Mouse (Mus musculus) neural tube, embryonic 15.5 days (tissue): ENCODE measurements around the gene AU021092. TPM values are rescaled to one million over a fixed set of nuclear protein-coding genes. Genes with fewer than 3 reads are reported as not detected.

Source experiments
- ATAC-seq: fragments of 200-750 bp; cut with Nextera tagmentation; 2 replicates; pipeline ENCODE4 v1.8.0; 2017; ENCODE audit warnings: mild to moderate bottlenecking, moderate TSS enrichment, moderate library complexity; ENCODE audit not compliant: low FRiP score
- H3K27ac ChIP-seq: fragments of 300-500 bp; sonication (generic); replicated peaks from 2 replicates; pipeline ENCODE4 v1.5.1; 2015; ENCODE audit warnings: mild to moderate bottlenecking, inconsistent platforms
- H3K27me3 ChIP-seq: fragments of 300-500 bp; sonication (generic); replicated peaks from 2 replicates; pipeline ENCODE4 v1.6.1; 2015; ENCODE audit warnings: inconsistent platforms
- H3K36me3 ChIP-seq: fragments of 300-500 bp; sonication (generic); 2 replicates; pipeline ENCODE4 v1.6.1; 2015; ENCODE audit warnings: inconsistent platforms
- H3K4me1 ChIP-seq: fragments of 300-500 bp; sonication (generic); 2 replicates; pipeline ENCODE4 v1.6.1; 2015; ENCODE audit warnings: inconsistent platforms
- H3K4me2 ChIP-seq: fragments of 300-500 bp; sonication (generic); 2 replicates; pipeline ENCODE4 v1.6.1; 2015; ENCODE audit warnings: inconsistent platforms, mild to moderate bottlenecking, moderate library complexity
- H3K4me3 ChIP-seq: fragments of 300-500 bp; sonication (generic); replicated peaks from 2 replicates; pipeline ENCODE4 v1.5.1; 2015; ENCODE audit warnings: mild to moderate bottlenecking, inconsistent platforms
- H3K9ac ChIP-seq: fragments of 300-500 bp; sonication (generic); replicated peaks from 2 replicates; pipeline ENCODE4 v1.6.1; 2015; ENCODE audit warnings: mild to moderate bottlenecking, inconsistent platforms
- H3K9me3 ChIP-seq: fragments of 300-500 bp; sonication (generic); replicated peaks from 2 replicates; pipeline ENCODE4 v1.6.1; 2016; ENCODE audit warnings: inconsistent platforms
- WGBS: fragments of 180-500 bp; shearing (Covaris S2); methylation state at CpG from one replicate; pipeline ENCODE4 v1.1.7; 2015; ENCODE audit warnings: mixed read lengths; 5-methylcytosine and 5-hydroxymethylcytosine counted together
- polyA plus RNA-seq: library from polyadenylated mRNA; unstranded; fragments of >200 nt; fragmentation: Nextera tagmentation; extraction: Ambion mirVana; gene quantifications from 2 replicates; pipeline ENCODE4 v1.2.1, GENCODE M21; 2015

Gene AU021092
- polyA plus RNA-seq, result 13.6 and 13.9 TPM in 2 replicates

DNA sequence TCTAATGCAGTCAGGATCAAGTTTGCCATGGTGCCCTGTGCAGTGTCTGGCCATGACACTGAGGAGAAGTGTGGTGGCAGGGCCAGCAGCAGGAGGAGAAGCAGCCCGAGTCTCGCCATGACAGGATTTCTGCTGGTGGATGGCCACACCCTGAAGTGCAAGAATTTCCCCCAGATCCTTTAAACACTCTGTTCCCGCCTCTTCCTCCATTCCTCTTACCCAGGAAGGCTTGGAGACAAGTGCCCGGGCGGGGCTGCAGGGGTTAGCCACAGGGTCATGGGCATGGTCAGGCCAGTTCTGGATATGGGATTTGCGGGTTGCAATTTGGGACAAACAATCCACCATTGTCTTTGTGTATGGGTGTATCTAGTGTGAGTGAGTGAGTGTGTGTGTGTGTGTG is at the start of gene AU021092:
Gene AU021092 (minus strand): TSS at position 160 of the 400 bp plus-strand sequence.
- Histone ChIP-seq H3K9ac (no peak within 1 kb of the TSS), H3K27me3 (peaks cover 9% of the 10 kb centered on the region; the same call in 1 of the 2 replicates), H3K4me3 (no peak within 1 kb of the TSS), H3K27ac (0 out of 2 replicates have a peak within 1 kb of the TSS, but pooled peaks have one; percentile 23), H3K4me1 (no peaks in the 10 kb centered on the region), H3K4me2 (0 out of 2 replicates have a peak within 1 kb of the TSS, but pooled peaks have one; percentile 15), H3K9me3 (no peaks in the 10 kb centered on the region), H3K36me3 (no peaks in the 10 kb centered on the region)
- WGBS, result 81% methylated on average over 6 of the region's 6 CpGs
- ATAC-seq, result no peak

DNA sequence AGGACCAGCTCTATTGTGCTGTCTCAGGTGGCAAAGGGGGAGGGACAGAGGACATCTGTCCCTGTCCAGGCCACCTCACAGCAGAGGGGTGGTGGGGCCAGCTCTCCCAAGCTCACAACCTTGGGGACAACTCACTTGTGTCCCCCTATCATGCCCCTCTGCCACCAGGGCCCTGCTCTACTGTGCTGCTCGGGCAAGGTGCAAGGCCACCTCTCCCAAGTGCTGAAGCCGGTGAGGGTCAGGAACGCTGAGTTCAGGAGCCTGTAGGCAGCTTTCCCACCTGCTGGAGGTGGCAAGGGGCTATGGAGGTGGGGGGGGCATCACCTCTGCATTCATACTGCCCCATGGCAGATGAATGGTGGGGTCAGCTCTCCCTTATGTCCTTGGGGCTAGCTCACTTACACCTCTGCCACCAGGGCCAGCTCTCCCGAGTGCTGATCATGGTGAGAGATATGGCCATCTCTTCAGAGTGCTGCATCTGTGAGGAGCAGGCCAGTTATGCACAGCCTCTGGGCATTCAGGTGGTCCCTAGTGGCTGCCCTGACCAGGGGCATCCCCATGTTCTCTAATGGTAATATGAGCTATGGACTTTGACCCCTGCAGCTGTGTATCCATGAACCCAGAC is 49.4 kb upstream of the AU021092 start:
- H3K27ac ChIP-seq, result no peak overlapping the region
- no peak overlapping the region for H3K4me3 ChIP-seq
- no peak for ATAC-seq
- no peaks in the 10 kb centered on the region for H3K36me3 ChIP-seq
- no peaks in the 10 kb centered on the region for H3K4me1 ChIP-seq
- H3K9ac ChIP-seq, result no peak overlapping the region
- H3K27me3 ChIP-seq, result no peaks in the 10 kb centered on the region
- no peak overlapping the region for H3K4me2 ChIP-seq
- no peaks in the 10 kb centered on the region for H3K9me3 ChIP-seq
- 92% methylated on average over 4 of the region's 4 CpGs for WGBS

DNA sequence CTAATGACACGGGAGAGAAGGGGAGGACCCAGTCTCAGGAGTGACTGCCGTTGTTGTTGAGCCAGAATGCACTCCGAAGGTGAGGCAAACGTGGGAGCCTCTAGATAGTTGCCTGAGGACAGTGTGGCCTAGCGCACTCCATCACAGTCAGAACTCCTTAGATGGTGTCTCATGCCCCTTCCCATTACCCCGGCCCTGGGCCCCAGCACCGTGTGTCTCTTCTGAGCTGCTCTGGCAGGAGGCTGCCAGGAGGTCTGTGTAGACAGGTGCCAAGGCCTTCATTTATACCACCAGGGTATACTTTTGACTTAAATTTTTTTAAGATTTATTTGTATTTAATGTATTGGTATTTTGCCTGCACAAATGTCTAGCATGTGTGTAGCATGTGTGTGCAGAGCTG is 41.8 kb upstream of the AU021092 start:
- Histone ChIP-seq H3K27me3 (no peaks in the 10 kb centered on the region), H3K4me2 (no peak overlapping the region), H3K4me3 (no peak overlapping the region), H3K27ac (no peak overlapping the region), H3K9me3 (peaks cover 3% of the 10 kb centered on the region; the same call in 1 of the 2 replicates), H3K4me1 (no peaks in the 10 kb centered on the region), H3K9ac (no peak overlapping the region), H3K36me3 (no peaks in the 10 kb centered on the region; the same call in 1 of the 2 replicates)
- WGBS, result 85% methylated on average over 7 of the region's 7 CpGs
- no peak for ATAC-seq

DNA sequence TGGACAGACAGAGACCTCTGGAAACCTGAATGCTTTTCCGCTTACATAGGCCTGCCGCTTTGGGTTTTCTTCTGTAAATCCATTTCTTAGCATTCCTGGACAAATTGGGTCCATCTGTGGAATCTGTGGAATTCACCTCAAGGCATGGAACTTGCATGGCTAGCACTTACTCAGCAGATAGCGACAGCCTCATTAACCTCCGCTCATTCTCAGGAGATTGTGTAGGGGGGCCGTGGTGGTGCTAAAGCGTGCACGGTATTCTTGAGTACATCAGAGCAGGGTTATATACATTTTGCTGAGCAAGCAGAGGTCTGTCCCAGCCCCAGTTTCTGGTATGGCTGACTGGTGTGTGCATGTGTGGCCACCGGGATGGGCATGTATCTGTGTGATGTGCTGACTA is 41.1 kb upstream of the AU021092 start:
- Histone ChIP-seq H3K4me1 (no peaks in the 10 kb centered on the region), H3K9me3 (peaks cover 3% of the 10 kb centered on the region; the same call in 1 of the 2 replicates), H3K4me2 (no peak overlapping the region), H3K27me3 (no peaks in the 10 kb centered on the region), H3K36me3 (no peaks in the 10 kb centered on the region; the same call in 1 of the 2 replicates), H3K27ac (no peak overlapping the region), H3K9ac (no peak overlapping the region), H3K4me3 (no peak overlapping the region)
- ATAC-seq, result no peak
- 80% methylated on average over 8 of the region's 8 CpGs for WGBS

DNA sequence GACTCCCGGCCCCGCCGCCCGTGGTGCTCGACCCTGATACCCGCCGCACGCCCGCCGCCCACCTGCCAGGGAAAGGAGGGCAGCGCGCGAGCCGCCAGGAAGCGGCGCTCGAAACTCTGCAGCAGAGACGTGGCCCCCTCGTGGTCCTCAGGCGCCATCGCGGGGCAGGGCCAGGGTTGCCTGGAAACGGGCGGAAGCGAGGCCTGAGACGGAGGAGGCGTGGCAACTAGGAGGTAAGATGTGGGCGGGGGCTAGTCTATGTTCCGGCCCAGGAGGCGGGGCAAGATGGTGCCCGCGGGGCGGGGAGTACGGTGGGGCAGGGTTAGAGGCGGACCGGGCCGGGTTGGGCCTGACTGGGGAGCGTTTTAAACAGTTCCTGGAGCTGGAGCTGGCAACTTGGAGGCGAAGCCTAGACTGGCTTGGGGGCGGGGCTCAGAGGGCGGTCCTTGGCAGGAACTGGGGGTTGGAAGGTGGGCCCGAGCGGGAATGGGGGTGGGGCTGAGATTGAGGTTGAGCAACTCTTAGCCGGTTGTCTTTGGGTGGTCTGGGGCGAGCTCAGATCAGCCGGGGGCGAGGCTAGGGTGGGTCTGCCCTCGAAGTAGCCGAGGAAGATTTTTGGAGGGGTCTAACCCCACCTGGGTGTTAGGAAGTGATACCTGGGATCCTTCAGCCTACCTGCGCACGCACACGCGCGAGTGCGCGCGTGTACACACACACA is 33.8 kb upstream of the AU021092 start, which contains the start of gene Eef2kmt:
Gene Eef2kmt (minus strand): TSS at position 205 of the 718 bp plus-strand sequence.
- H3K4me1 ChIP-seq, result peaks cover 25% of the 10 kb centered on the region
- peak within 1 kb of the TSS; percentile 59 for H3K4me3 ChIP-seq
- peak within 1 kb of the TSS; percentile 91 for H3K4me2 ChIP-seq
- no peaks in the 10 kb centered on the region for H3K36me3 ChIP-seq
- H3K9me3 ChIP-seq, result no peaks in the 10 kb centered on the region
- WGBS, result 1% methylated on average over 54 of the region's 57 CpGs
- H3K27ac ChIP-seq, result peak within 1 kb of the TSS; percentile 65
- H3K9ac ChIP-seq, result peak within 1 kb of the TSS; percentile 62
- ATAC-seq, result peak; percentile 97
- no peaks in the 10 kb centered on the region for H3K27me3 ChIP-seq

DNA sequence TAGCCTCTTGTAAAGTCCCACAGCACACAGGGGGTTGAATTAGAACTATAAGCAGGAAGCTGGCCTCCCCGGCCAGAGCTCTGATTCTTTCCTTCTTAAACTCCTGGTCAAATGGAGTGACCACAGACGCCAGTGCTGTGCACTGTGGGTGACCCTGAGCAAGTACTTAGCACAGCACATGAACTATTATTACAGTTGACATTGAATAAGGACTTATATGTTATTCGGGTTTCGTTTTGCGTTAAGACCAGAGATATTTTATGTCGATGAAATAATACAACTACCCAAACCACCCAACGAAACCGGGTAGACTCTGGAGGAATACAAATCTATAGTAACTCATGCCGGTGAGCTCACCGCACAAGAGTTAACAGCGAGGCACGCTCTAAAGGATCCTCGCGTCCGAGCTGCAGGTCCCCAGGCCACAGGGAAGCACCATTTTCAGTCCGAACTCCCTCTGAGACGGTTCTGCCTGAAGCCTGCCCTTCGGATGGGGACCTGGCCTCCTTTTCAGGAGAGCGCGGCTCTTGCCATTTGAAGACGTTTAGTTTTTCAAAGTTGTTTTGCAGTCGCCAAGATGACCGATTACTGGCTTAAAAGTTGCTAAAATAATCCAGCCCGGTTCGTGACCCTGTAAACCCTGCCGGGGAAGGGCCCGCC is 33.1 kb upstream of the AU021092 start:
- WGBS, result 2% methylated on average over 27 of the region's 27 CpGs
- Histone ChIP-seq H3K9ac (peak overlapping the region; percentile 62), H3K36me3 (no peaks in the 10 kb centered on the region), H3K27ac (peak overlapping the region; percentile 65), H3K4me3 (peak overlapping the region; percentile 59), H3K9me3 (no peaks in the 10 kb centered on the region), H3K4me1 (peaks cover 25% of the 10 kb centered on the region), H3K27me3 (no peaks in the 10 kb centered on the region), H3K4me2 (peak overlapping the region; percentile 91)
- ATAC-seq, result peak; percentile 26; the same call in 1 of the 2 replicates

DNA sequence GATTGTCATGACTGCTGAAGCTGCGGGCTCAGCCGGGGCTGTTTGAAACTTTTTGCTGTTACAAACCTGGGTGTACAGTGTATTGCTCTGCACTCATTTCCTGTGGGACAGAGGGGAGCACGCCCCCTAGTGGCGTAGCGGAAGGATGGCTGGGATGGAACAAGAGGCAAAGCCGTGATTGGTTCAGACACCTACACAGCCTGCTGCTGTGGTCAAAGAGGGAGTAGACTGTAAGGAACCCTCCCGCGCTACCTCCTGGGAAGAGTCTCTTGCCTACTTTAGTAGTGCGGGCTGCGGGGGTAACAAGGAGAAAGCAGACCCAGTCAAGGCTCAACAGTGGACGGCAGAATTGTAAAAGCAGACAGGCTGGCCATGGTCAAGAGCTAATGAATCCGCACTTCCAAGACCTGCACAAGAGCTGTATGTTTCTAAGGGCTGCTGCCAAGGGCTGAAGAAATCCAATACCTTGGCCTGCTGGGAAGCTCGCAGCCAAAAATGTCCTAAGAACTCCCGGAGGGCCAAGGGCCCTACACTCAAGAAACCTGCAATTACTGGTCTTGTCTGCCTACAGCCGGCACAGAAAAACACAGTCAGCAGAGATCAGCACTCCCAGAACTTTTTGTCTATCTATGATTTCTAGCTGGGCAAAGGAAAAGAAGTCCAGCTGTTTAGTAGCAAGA is 32.4 kb upstream of the AU021092 start:
- H3K9ac ChIP-seq, result peak overlapping the region; percentile 10; the same call in 1 of the 2 replicates

DNA sequence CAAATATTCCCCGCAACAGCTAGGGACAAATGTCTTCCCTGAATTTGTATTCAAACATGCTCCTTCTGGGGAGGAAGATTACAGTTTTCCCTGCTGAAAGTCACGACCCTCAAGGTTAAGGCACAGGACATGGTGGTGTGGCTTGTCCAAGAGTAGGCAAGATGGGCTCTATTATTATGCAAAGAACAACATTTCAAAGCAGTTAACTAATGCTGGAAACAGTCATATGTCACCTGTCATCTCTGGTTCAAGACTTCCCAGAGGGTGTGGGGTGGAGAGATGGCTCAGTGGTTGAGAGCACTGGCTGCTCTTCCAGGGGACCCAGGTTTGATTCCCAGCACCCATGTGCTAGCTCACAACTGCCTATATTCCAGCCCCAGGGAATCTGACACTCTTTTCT is 30.2 kb upstream of the AU021092 start:
- Histone ChIP-seq H3K27ac (no peak overlapping the region), H3K4me3 (no peak overlapping the region), H3K4me1 (peaks cover 25% of the 10 kb centered on the region), H3K4me2 (no peak overlapping the region), H3K9ac (no peak overlapping the region), H3K27me3 (no peaks in the 10 kb centered on the region), H3K36me3 (peaks cover 15% of the 10 kb centered on the region), H3K9me3 (no peaks in the 10 kb centered on the region)
- 92% methylated on average over 2 of the region's 2 CpGs for WGBS
- no peak for ATAC-seq

More for the DNA sequence above, 32.4 kb upstream of the AU021092 start:
- Histone ChIP-seq H3K4me2 (peak overlapping the region; percentile 91), H3K27me3 (no peaks in the 10 kb centered on the region), H3K4me3 (peak overlapping the region; percentile 59), H3K27ac (peak overlapping the region; percentile 48; the same call in 1 of the 2 replicates), H3K4me1 (peaks cover 25% of the 10 kb centered on the region), H3K36me3 (no peaks in the 10 kb centered on the region), H3K9me3 (no peaks in the 10 kb centered on the region)
- 5% methylated on average over 15 of the region's 15 CpGs for WGBS
- ATAC-seq, result peak; percentile 12; the same call in 1 of the 2 replicates

DNA sequence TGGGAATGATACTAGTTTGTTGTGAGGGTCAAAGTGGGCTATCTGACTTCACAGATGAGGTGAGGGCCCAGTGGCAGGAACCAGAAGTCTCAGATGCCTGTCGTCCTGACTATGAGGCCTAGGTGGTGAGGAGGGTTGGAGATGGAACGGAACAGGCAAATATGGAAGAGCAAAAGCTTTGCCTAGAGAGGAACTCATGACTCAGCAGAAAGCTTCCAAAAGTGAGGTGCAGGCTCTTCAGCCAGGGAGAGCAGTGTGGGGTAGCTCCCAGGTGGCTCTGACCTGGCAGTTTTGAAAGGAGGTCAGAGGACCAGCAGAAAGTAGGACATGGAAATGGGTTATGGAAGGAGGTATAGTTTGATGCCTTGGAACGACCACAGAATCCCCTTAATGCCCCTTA is 28.8 kb upstream of the AU021092 start:
- WGBS, result 94% methylated on average over 3 of the region's 3 CpGs
- H3K27ac ChIP-seq, result no peak overlapping the region
- H3K4me1 ChIP-seq, result peaks cover 18% of the 10 kb centered on the region
- H3K4me2 ChIP-seq, result no peak overlapping the region
- no peak for ATAC-seq
- H3K9me3 ChIP-seq, result no peaks in the 10 kb centered on the region
- no peak overlapping the region for H3K4me3 ChIP-seq
- H3K9ac ChIP-seq, result no peak overlapping the region
- H3K36me3 ChIP-seq, result peaks cover 21% of the 10 kb centered on the region
- H3K27me3 ChIP-seq, result no peaks in the 10 kb centered on the region

DNA sequence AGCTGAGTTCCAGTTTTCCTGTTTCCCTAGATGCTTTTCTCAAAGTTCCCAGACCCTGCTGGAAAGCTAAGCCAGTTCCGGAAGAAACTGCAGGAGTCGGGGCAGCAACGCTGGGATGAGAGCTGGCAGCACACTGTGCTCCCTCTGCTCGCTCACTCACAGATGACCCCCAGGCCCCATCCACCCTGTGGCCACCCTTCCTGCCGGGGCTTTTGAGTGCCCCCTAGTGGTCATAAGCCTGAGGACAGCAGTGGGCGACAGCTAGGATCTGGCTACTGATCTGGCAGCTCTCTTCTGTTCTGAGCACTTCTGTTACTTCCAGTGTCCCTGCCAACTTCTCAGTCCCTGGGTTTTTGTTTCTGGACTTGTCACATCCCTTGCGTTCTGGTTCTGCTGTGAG is 22.3 kb upstream of the AU021092 start:
- no peak overlapping the region for H3K4me3 ChIP-seq
- ATAC-seq, result peak; percentile 55; the same call in 1 of the 2 replicates
- WGBS, result 38% methylated on average over 7 of the region's 7 CpGs
- H3K4me1 ChIP-seq, result no peaks in the 10 kb centered on the region
- no peaks in the 10 kb centered on the region for H3K27me3 ChIP-seq
- H3K9me3 ChIP-seq, result no peaks in the 10 kb centered on the region
- H3K4me2 ChIP-seq, result no peak overlapping the region
- no peak overlapping the region for H3K9ac ChIP-seq
- no peak overlapping the region for H3K27ac ChIP-seq
- H3K36me3 ChIP-seq, result peaks cover 74% of the 10 kb centered on the region

DNA sequence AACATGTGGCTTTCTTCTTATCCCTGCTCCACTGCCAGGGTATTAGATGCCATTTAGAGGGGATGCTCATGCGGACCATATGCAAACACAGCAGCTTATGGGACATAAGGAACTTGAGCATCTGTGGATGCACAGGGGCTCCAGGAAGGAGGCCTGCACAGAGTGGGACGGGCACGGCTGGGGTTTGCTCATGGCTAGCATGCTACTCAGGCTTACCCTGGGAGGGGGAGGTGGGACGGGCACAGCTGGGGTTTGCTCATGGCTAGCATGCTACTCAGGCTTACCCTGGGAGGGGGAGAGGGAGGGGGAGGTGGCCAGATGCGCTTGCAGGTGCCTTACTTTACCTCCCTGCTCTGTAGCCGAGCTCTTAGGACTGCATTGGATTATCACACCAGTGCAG is 20.8 kb upstream of the AU021092 start:
- H3K27ac ChIP-seq, result no peak overlapping the region
- peaks cover 71% of the 10 kb centered on the region for H3K36me3 ChIP-seq
- H3K4me3 ChIP-seq, result no peak overlapping the region
- 91% methylated on average over 6 of the region's 6 CpGs for WGBS
- H3K4me1 ChIP-seq, result no peaks in the 10 kb centered on the region
- no peak overlapping the region for H3K4me2 ChIP-seq
- H3K9me3 ChIP-seq, result no peaks in the 10 kb centered on the region
- no peak for ATAC-seq
- no peak overlapping the region for H3K9ac ChIP-seq
- no peaks in the 10 kb centered on the region for H3K27me3 ChIP-seq
